Mouse (Mus musculus) olfactory bulb, adult 2 months (tissue): Measurements from ENCODE around the gene Rab22a.

Experiments
- CTCF ChIP-seq: fragments of 200-500 bp; IDR thresholded peaks from 2 replicates; pipeline ENCODE4 v1.5.1; 2012; ENCODE audit warnings: low read depth, mild to moderate bottlenecking, low read length, moderate library complexity; ENCODE audit not compliant: insufficient read depth
- POLR2A ChIP-seq: fragments of 200-500 bp; IDR thresholded peaks from 2 replicates; pipeline ENCODE4 v1.6.1; 2012; ENCODE audit warnings: mild to moderate bottlenecking, low read depth, low read length, moderate library complexity; ENCODE audit not compliant: insufficient read depth

GRCm38 (mm10) chr2:173664736-173665135 is 5.2 kb downstream of the Rab22a start:
- no peak for TF ChIP-seq CTCF
- no peak for TF ChIP-seq POLR2A
